Mouse (Mus musculus): ENCODE results near the gene Scn8a.

Gene Scn8a

GRCm38 (mm10) chr15:100960958-100961357 is 91.3 kb downstream of the Scn8a start:
- DNase-seq: no peak

GRCm38 (mm10) chr15:100961561-100961960 is 91.9 kb downstream of the Scn8a start:
- peak; percentile 38 to 43 for DNase-seq

GRCm38 (mm10) chr15:100971443-100971842 is 101.8 kb downstream of the Scn8a start:
- DNase-seq: no peak

- DNase-seq: no peak
Observed at GRCm38 (mm10) chr15:100972795-100973194, 103.1 kb downstream of the Scn8a start.

GRCm38 (mm10) chr15:100974679-100975078 is 105.0 kb downstream of the Scn8a start:
- peak; percentile 38 to 42 for DNase-seq

- peak in 1 of 2 experiments; percentile 18 for DNase-seq
Observed at GRCm38 (mm10) chr15:100983427-100984153, 113.9 kb downstream of the Scn8a start.

GRCm38 (mm10) chr15:100984154-100984893 is 114.7 kb downstream of the Scn8a start:
- no peak for DNase-seq

- no peak for DNase-seq
Observed at GRCm38 (mm10) chr15:100986479-100986878, 116.8 kb downstream of the Scn8a start.

GRCm38 (mm10) chr15:100987031-100987430 is 117.4 kb downstream of the Scn8a start:
- DNase-seq: no peak

- DNase-seq: no peak
Observed at GRCm38 (mm10) chr15:100990283-100990682, 120.6 kb downstream of the Scn8a start.

- DNase-seq: peak; percentile 68
Observed at GRCm38 (mm10) chr15:100997090-100997489, 127.4 kb downstream of the Scn8a start.

GRCm38 (mm10) chr15:101001685-101002084 is 132.0 kb downstream of the Scn8a start:
- DNase-seq: no peak

GRCm38 (mm10) chr15:101002466-101002865 is 132.8 kb downstream of the Scn8a start:
- no peak for DNase-seq

- DNase-seq: no peak
Observed at GRCm38 (mm10) chr15:101004538-101004937, 134.9 kb downstream of the Scn8a start.

- no peak for DNase-seq
Observed at GRCm38 (mm10) chr15:101005717-101006116, 136.1 kb downstream of the Scn8a start.

GRCm38 (mm10) chr15:101006251-101007040 is 136.8 kb downstream of the Scn8a start:
- no peak for DNase-seq

GRCm38 (mm10) chr15:101007236-101007635 is 137.6 kb downstream of the Scn8a start:
- DNase-seq: no peak

GRCm38 (mm10) chr15:101008386-101009010 is 138.8 kb downstream of the Scn8a start:
- no peak for DNase-seq

- DNase-seq: no peak
Observed at GRCm38 (mm10) chr15:101011352-101011751, 141.7 kb downstream of the Scn8a start.

- DNase-seq: no peak
Observed at GRCm38 (mm10) chr15:101028960-101029359, 159.3 kb downstream of the Scn8a start.

- no peak for DNase-seq
Observed at GRCm38 (mm10) chr15:101039651-101040050, 170.0 kb downstream of the Scn8a start.

GRCm38 (mm10) chr15:101041966-101042365 is 172.3 kb downstream of the Scn8a start:
- peak in 1 of 2 experiments; percentile 28 for DNase-seq

- DNase-seq: peak; percentile 67 to 73
Observed at GRCm38 (mm10) chr15:101042613-101043012, 173.0 kb downstream of the Scn8a start.
